Mouse (Mus musculus): ENCODE data around the gene Sp140.
"Not testable (repeated sequence)": the region's sequence is repeated elsewhere in the genome, so short reads cannot be mapped to it uniquely, and the experiment has no call there.

Gene Sp140

DNA sequence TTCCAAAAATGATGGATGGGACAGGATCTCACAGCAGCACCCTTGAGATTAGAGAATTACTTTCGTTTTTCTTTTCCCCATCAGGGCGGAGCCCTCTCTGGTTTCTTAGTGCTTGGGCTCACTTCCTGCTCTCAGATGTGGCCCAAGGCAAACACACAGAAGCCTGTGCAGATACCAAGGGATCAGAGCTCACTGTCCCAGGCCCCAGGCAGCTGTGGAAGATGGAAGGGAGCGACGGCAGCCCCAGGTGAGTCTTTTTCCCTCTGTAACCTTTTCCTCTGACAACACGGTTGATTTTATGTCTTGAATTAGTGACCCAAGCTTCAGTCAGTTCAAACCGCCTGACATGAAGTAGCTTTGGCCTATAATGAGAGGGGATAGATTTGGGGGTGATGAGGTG is 49.7 kb downstream of the Sp140 start, which contains the start of gene Sp100:
Gene Sp100 (plus strand): TSS at position 108 of the 400 bp plus-strand sequence.
- in situ Hi-C loops (cut with MseI, MboI): not testable (repeated sequence)

DNA sequence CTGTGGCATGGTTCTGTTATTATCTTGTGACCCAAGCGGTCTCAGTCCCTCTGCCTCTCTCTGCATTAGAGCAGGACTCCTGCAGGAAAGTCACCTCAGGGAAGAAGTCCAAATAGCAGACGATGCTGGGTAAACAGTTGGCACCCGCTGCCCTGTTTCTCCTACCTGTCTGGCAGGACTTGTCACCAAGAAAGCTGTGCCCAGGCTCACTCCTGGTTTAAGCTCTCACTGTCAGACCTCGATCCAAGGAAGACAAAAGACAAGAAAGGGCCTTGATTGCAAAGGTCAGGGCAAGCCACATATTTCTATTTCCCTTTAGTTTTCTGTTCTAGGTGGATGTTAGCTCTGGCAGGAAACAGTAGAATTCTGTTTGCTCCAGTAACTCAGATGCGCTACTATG is 50.3 kb downstream of the Sp140 start:
- in situ Hi-C loops (cut with MseI, MboI): not testable (repeated sequence)

DNA sequence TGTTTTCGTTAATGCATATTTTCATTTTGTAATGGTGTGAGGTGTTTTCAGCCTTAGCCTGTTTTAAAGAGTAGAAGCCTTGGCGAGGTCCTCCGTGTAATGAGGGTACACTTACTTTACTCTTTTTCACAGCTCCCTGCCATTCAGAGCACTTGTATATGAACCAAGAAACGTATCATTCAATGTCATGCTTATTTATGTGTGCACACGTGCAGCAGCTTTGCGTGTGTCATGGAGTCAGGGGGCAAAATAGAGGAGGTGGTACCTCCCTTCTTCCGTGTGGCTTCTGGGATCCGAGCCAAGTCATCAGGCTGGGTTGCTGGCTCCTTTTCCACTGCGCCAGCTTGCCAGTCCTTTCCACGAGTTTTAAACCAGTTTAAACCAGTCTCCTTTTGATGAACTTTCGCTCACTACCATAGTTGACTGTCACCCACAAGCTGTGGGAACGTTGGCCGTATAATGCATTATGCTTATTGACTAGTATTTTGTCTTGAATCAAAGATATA is 51.6 kb downstream of the Sp140 start:
- in situ Hi-C loops (cut with MseI, MboI): not testable (repeated sequence)

DNA sequence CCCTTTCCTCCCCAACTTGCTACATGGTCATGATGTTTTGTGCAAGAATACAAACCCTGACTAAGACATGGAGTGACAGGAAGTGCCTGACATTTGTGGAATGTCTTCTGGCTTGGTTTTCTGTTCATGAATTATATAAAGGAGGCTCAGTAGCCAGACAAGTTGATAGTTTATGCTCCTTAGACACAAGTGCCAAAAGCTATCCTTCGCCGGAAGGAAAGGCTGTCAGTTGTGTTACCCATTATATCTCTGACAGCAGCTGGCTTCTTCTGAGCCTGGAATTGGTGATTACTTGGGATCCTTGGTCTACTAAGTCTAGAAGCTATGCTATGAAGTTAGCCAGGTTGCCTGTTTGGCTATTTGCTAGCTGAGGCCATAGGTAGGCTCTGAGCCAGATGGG is 57.0 kb downstream of the Sp140 start:
- in situ Hi-C loops (cut with MseI, MboI): not testable (repeated sequence)

DNA sequence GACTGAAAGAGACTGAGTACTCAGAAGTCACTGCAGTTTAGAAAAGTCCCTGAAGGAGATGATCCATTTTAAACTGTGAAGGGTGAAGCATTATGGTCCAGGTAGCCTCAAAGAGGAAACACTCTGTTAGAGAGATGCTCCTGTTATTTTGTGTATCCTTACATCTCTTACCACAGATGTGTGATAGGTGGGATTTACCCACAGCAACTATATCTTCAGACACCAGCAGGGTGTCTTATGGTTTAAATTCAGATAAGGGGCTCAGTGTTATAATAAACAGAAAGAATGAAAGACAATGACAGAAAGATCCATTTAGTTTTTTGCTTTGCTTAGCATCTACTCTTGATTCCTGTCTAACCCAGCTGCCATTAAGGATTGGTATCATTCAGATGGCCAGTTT is 64.1 kb downstream of the Sp140 start:
- in situ Hi-C loops (cut with MseI, MboI): no loop called here

DNA sequence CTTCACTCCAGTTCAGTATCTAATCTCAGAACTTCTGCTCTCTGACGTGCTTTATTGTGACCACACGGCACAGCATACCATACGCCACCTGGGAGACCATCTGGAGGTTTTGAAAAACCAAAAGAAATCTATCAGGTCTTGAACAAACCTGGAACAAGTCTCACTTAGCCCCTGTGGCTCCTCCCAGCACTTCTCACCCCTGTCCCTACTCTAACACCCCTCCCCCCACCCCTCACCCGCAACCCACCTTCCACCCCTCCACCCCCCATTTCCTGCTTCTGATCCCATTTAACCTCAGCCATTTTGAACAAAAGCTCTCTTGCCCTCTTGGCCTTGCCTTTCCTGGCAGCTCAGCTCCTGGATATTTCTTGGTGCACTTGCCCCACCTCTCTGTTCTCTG is 80.0 kb downstream of the Sp140 start:
- in situ Hi-C loops (cut with MseI, MboI): no loop called here

DNA sequence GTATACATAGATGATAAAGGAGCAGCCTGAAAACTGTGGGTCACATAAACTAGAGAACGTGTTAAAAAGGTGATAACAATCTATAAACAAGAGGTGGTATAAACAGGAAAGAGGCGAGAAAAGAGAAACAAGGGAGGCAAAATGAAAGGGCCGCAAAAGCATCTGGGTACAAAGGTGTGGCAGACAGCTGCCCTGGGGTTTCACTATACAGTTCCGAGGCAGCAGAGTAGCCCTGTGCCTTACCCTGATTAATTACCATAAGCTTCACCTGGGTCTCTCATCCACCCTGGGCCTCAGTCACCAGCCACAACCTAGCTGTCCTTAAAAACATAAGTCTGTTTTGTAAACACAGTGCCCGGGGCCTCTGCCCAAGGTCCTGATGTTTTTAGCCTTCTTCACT is 86.5 kb downstream of the Sp140 start:
- in situ Hi-C loops (cut with MseI, MboI): no loop called here

DNA sequence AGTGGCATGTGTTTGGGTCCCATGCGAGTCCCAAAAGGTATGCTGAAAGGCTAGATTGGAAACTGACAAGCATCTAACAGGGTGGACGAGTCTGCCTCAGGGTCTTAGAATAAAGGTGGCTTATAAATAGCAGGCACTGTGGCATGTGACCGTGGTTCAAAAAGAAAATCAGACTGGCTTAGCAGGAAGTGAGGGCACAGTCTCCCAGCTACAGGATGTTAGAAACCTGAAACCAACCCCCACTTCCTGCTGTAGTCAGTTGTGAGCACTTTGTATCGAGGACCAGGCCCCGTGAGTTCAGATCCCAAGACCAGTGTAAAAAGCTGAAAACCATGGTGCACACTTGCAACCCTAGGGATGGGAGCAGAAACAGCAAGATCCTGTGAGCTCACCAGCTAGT is 87.2 kb downstream of the Sp140 start:
- in situ Hi-C loops (cut with MseI, MboI): no loop called here

DNA sequence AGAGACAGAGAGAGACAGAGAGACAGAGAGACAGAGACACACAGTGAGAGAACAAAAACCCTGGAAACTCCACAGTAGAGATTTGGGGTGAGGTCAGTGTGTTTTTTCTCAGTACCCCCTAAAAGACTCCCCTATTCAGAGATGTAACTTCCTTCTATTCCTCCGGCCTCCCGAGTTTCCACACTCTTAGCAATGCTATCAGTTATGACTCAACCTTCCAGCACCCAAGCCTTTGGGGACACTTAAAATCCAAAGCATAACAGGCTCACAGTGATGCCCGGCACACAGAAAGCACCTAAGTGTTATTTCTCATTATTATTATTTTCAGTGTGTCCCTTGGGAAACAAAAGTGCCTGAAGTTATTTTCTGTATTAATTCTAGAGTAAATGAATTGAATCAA is 90.4 kb downstream of the Sp140 start:
- in situ Hi-C loops (cut with MseI, MboI): no loop called here

DNA sequence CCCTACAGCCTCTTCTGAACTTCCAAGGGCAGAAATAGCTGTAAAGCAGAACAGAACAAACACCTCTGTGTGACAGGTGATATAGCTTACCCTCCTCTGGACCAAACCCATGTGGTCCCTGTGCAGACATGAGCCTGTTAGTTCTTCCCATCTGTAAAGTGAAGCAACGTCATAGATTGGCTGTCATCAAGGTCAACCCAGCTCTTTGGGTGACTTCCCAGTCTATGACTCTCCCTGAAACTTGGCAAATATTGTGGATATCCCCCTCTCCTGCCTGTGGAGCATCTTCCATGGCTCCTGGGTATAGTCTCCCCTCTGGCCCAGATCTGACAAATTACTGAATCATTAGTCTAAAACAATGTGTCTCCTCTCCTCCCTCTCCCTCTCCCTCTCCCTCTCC is 92.1 kb downstream of the Sp140 start:
- in situ Hi-C loops (cut with MseI, MboI): no loop called here

DNA sequence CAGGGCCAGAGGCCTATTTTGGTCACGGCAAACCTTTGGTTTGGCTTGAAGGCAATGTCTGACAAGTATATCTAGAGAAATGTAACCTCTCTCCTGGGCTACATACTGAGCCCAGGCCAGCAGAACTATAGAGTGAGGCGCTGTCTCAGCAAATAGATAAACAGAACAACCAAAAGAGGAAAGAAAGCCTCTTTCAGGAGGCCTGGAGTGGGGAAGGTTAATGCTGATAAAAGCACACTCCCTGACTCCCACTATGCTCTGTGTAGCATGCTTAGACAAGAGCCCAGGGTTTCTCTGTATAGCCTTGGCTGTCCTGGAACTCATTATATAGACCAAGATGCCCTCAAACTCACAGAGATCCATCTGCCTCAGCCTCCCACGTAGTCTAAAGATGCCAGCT is 93.1 kb downstream of the Sp140 start:
- in situ Hi-C loops (cut with MseI, MboI): no loop called here

All from mouse trophoblast stem cell (cell line).